Mouse (Mus musculus) lung, embryonic 15.5 days (tissue): ENCODE measurements around the gene Cd34. TPM values are rescaled to one million over a fixed set of nuclear protein-coding genes. Genes with fewer than 3 reads are reported as not detected.

Experiments used
- ATAC-seq: fragments of 200-750 bp; cut with Nextera tagmentation; 2 replicates; pipeline ENCODE4 v1.8.0; 2017; ENCODE audit warnings: moderate number of reproducible peaks, borderline replicate concordance; ENCODE audit not compliant: low FRiP score, low TSS enrichment; ENCODE audit errors: extremely low read depth
- H3K27ac ChIP-seq: fragments of 300-500 bp; sonication (generic); 2 replicates; pipeline ENCODE4 v1.5.1; 2015; ENCODE audit warnings: moderate library complexity, mild to moderate bottlenecking, inconsistent platforms
- H3K27me3 ChIP-seq: fragments of 300-500 bp; sonication (generic); 2 replicates; pipeline ENCODE4 v1.6.1; 2015; ENCODE audit warnings: inconsistent platforms
- H3K36me3 ChIP-seq: fragments of 300-500 bp; sonication (generic); 2 replicates; pipeline ENCODE4 v1.6.1; 2015; ENCODE audit warnings: inconsistent platforms
- H3K4me1 ChIP-seq: fragments of 300-500 bp; sonication (generic); 2 replicates; pipeline ENCODE4 v1.6.1; 2015; ENCODE audit warnings: inconsistent platforms
- H3K4me2 ChIP-seq: fragments of 300-500 bp; sonication (generic); 2 replicates; pipeline ENCODE4 v1.6.1; 2015; ENCODE audit warnings: inconsistent platforms, mild to moderate bottlenecking, moderate library complexity
- H3K4me3 ChIP-seq: fragments of 300-500 bp; sonication (generic); 2 replicates; pipeline ENCODE4 v1.5.1; 2015; ENCODE audit warnings: mild to moderate bottlenecking, inconsistent platforms
- H3K9ac ChIP-seq: fragments of 300-500 bp; sonication (generic); 2 replicates; pipeline ENCODE4 v1.6.1; 2015; ENCODE audit warnings: inconsistent platforms
- H3K9me3 ChIP-seq: fragments of 300-500 bp; sonication (generic); 2 replicates; pipeline ENCODE4 v1.6.1; 2016; ENCODE audit warnings: inconsistent platforms
- WGBS: fragments of 180-500 bp; shearing (Covaris S2); methylation state at CpG from one replicate; pipeline ENCODE4 v1.1.7; 2015; 5-methylcytosine and 5-hydroxymethylcytosine counted together
- polyA plus RNA-seq: library from polyadenylated mRNA; unstranded; fragments of >200 nt; fragmentation: Nextera tagmentation; extraction: Ambion mirVana; gene quantifications from 2 replicates; pipeline ENCODE4 v1.2.1, GENCODE M21; 2015

Gene Cd34
- polyA plus RNA-seq, 1 experiment from 2014 or later = 183 TPM

DNA sequence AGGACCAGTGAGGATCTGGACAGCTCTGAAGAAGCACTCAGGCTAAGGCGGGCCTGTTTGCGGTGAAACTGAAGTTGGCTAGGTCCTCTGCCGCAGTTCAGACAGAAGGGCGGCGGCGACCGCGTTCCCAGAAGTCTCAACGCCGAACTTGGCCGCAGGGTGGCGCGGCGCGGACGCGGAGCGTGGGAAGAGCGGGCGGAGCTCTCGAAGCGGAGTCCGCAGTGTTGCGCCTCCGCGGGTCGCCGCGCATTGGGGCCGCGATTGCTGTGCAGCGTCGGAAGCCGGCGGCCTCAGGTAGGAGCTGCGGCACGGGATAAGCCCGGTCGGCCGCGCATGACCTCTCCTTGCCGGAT, 37.5 kb downstream of the Cd34 start:
- peak; percentile 90 for ATAC-seq
- H3K4me2 ChIP-seq = peak overlapping the region; percentile 98
- H3K4me1 ChIP-seq = peaks cover 17% of the 10 kb centered on the region
- peak overlapping the region; percentile 74 for H3K4me3 ChIP-seq
- H3K9ac ChIP-seq = peak overlapping the region; percentile 82
- no peaks in the 10 kb centered on the region for H3K27me3 ChIP-seq
- under 1% methylated on average over 42 of the region's 42 CpGs for WGBS
- peak overlapping the region; percentile 80 for H3K27ac ChIP-seq
- H3K36me3 ChIP-seq = no peaks in the 10 kb centered on the region
- H3K9me3 ChIP-seq = no peaks in the 10 kb centered on the region

DNA sequence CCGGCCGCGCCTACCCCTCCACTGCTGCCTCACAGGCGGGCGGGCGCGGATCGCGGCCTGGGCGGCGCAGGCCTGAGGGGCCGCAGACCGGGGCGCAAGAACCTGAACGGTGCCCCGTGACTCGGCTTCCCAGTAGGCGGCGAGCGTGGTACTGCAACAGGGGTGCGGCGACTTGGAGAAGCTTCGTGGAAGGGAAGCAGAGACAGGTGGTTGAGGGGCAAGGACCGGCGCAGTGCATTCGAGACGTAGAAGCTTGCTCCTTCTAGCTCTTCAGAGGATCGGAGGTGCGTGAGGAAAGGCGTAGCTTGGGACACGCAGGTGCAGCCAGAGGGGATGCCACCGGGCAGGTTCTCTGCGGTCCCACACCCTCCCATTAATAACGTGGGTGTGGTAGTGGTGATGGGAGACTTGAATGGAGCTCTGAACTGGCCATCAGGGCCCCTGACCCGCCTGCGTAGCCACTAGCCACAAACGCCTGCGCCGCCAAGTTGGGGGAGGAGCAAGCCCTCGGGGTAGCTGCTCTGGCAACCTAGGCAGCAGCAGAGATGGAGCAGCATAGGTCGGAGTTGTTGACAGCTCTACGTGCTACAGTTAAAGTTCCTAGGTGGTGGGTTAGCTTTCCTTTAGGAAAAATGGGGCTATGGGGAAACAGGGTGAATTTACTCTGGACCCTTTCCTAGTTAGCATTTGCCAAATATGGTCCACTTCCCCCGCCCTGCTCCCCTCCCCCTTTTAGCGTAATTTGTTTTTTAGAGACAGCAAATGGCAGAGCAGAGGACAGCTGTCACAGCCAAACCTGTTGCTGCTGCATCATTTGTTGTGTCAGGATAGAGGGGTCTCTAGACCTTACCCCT, 38.1 kb downstream of the Cd34 start:
- peak overlapping the region; percentile 82 for H3K9ac ChIP-seq
- peak overlapping the region; percentile 80 for H3K27ac ChIP-seq
- peak; percentile 92 for ATAC-seq
- WGBS = under 1% methylated on average over 44 of the region's 44 CpGs
- no peaks in the 10 kb centered on the region for H3K9me3 ChIP-seq
- H3K4me1 ChIP-seq = peaks cover 17% of the 10 kb centered on the region
- no peaks in the 10 kb centered on the region for H3K27me3 ChIP-seq
- no peaks in the 10 kb centered on the region for H3K36me3 ChIP-seq
- peak overlapping the region; percentile 74 for H3K4me3 ChIP-seq
- H3K4me2 ChIP-seq = peak overlapping the region; percentile 98

DNA sequence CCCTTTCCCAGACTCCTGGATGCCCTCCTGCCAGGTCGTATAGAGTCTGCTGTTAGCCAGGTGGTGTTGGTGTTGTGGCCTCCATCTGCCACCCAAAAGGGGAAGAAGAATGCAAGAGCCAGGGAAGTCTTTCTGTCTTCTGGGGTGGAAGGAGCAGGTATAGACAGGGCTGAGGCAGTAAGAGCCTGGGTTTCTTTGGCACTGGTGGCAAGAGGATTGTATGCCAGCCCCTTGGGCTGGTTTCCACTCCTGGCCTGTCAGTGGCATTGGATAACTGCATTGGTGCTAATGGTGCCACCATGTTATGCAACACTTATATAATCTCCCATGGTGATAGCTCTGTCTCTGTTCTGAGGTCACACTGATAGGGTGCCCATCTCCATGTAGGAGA, 38.7 kb downstream of the Cd34 start:
- H3K4me1 ChIP-seq = peaks cover 17% of the 10 kb centered on the region
- peak overlapping the region; percentile 74; the same call in 1 of the 2 replicates for H3K4me3 ChIP-seq
- no peaks in the 10 kb centered on the region for H3K27me3 ChIP-seq
- peak overlapping the region; percentile 98 for H3K4me2 ChIP-seq
- no peaks in the 10 kb centered on the region for H3K9me3 ChIP-seq
- ATAC-seq = no peak
- no peak overlapping the region for H3K9ac ChIP-seq
- no peaks in the 10 kb centered on the region for H3K36me3 ChIP-seq
- no peak overlapping the region for H3K27ac ChIP-seq
- 6% methylated on average over 1 of the region's 1 CpGs for WGBS

DNA sequence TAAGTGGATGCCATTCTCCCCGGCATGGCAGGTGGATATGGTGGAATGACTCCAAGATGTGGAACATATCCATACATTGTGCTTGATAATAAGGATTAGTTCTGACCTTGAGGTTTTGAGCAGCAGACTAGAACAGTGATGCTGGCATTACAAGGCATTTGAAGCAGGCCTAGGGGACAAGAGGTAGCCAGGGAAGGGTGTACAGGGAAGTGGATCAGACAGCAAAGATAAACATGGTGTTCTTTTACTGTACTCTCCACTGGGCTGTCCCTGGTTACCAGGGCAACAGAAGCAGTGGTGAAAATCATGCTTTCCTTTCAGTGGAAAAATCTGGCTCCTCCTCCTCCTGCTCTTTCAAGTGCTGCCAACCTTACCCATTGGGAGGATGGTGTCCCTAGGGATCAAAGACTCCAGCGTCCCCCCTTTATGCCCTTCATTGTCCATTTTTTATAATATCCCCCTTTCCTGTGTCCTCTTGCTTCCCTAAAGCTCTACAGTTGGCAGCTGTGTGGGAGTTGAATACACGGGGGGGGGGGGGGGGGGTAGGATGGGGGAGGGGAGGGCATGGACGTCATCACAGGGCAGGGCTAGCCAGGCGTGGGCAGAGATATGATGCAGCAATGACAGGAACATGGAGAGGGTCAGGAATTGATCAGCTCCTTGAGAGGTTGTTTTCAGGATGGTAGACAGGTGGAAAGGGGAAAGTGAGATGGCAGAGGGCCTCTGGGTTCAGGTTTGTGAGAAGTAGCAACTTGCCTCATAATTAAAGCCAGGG, 39.5 kb downstream of the Cd34 start:
- no peak overlapping the region for H3K4me3 ChIP-seq
- WGBS = 30% methylated on average over 4 of the region's 5 CpGs
- no peak overlapping the region for H3K9ac ChIP-seq
- no peaks in the 10 kb centered on the region for H3K36me3 ChIP-seq
- H3K27ac ChIP-seq = no peak overlapping the region
- H3K4me1 ChIP-seq = peaks cover 17% of the 10 kb centered on the region
- H3K9me3 ChIP-seq = no peaks in the 10 kb centered on the region
- no peak for ATAC-seq
- no peaks in the 10 kb centered on the region for H3K27me3 ChIP-seq
- no peak overlapping the region for H3K4me2 ChIP-seq

DNA sequence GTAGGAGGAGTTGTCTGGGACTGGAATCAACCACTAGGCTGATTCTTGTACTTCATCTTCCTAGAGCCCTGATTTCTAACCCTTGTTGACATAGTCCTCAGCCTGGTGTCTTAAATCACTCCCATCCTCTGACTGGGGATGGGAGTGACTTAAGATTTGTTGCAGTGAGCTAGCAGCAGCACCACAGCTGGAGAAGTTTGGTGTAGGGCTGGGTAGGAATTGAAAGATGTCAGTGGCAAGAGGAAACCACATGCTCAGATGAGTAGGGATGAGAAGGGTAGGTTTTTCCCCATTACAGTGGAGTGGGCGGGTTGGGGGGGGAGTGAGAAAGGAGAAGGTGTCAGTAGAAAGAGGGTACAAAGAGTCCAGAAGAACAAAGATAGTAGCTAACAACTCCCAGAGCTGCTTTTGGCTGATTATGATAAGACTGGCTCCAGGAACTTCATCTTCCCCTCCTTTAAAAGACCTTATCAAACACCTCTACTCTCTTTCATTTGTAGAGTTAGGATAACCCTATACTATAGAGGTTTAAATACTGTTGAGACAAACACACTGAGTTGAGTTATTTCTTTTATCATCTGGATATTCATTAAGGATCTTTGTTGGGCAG, 42.3 kb downstream of the Cd34 start:
- H3K9me3 ChIP-seq = no peaks in the 10 kb centered on the region
- 42% methylated on average over 1 of the region's 1 CpGs for WGBS
- H3K36me3 ChIP-seq = no peaks in the 10 kb centered on the region
- peaks cover 17% of the 10 kb centered on the region for H3K4me1 ChIP-seq
- H3K4me2 ChIP-seq = no peak overlapping the region
- no peak overlapping the region for H3K4me3 ChIP-seq
- no peaks in the 10 kb centered on the region for H3K27me3 ChIP-seq
- H3K27ac ChIP-seq = no peak overlapping the region
- H3K9ac ChIP-seq = no peak overlapping the region
- no peak for ATAC-seq

DNA sequence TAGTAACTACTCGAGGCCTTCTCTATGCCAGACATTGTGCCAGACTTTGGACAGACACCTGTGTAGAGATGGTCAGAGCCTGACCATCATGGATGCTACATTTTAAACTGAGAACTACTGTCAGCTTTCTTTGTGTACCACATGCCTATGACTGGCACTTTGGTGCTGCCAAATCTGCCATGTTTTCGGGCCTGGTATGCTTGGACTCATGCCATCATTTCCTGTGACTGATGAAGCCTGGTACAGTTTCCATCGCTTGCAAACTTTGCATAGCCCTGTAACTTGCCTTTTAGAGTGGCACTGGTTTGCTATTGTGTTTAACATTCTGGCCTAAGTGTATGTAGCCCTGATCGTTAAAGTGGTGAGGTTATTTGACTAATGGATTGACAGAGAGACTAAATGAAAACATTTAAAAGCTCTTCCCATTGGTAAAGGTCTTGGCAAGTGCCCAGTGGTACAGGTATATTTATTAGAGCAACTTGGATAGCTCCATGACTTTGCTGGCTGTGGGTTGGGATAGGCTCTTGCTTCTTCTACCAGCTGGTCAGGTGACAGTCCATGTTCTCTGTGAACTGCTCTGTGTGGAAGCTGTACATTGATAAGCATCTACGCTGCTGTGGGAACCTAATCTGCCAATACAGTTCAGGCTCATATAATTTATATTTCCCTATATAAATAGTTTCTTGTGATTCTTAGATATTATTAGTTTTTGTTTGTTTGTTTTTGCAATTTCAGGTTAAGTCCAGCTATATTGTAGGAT, 44.5 kb downstream of the Cd34 start:
- no peak overlapping the region for H3K4me2 ChIP-seq
- peaks cover 1% of the 10 kb centered on the region; the same call in 1 of the 2 replicates for H3K4me1 ChIP-seq
- no peak overlapping the region for H3K9ac ChIP-seq
- no peaks in the 10 kb centered on the region for H3K27me3 ChIP-seq
- WGBS = 66% methylated on average over 5 of the region's 5 CpGs
- H3K4me3 ChIP-seq = no peak overlapping the region
- no peaks in the 10 kb centered on the region for H3K9me3 ChIP-seq
- no peak overlapping the region for H3K27ac ChIP-seq
- no peaks in the 10 kb centered on the region for H3K36me3 ChIP-seq
- no peak for ATAC-seq

DNA sequence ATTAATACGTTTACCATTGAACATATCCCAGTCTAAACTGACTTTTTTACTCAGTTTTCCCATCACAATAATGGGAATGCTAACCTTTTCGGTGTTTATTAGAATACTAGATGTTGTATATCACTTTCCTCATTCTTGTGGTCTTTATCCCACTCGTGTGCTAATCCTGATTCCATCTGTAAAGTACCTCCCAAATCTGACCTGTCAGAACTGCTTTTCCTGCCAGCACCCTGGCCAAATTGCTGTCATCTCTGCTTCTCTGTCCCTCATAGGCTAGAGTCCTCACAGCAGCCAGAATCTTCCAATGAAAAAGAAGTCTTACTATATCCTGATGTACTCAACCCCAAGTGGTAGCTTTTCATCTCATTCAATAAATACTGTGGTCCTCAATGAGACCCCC, 46.3 kb downstream of the Cd34 start:
- H3K4me3 ChIP-seq = no peak overlapping the region
- H3K4me1 ChIP-seq = no peaks in the 10 kb centered on the region
- no peaks in the 10 kb centered on the region for H3K9me3 ChIP-seq
- H3K36me3 ChIP-seq = no peaks in the 10 kb centered on the region
- no peak overlapping the region for H3K9ac ChIP-seq
- no peak overlapping the region for H3K4me2 ChIP-seq
- no peak overlapping the region for H3K27ac ChIP-seq
- no peaks in the 10 kb centered on the region for H3K27me3 ChIP-seq
- WGBS = 75% methylated on average over 3 of the region's 3 CpGs
- ATAC-seq = no peak

DNA sequence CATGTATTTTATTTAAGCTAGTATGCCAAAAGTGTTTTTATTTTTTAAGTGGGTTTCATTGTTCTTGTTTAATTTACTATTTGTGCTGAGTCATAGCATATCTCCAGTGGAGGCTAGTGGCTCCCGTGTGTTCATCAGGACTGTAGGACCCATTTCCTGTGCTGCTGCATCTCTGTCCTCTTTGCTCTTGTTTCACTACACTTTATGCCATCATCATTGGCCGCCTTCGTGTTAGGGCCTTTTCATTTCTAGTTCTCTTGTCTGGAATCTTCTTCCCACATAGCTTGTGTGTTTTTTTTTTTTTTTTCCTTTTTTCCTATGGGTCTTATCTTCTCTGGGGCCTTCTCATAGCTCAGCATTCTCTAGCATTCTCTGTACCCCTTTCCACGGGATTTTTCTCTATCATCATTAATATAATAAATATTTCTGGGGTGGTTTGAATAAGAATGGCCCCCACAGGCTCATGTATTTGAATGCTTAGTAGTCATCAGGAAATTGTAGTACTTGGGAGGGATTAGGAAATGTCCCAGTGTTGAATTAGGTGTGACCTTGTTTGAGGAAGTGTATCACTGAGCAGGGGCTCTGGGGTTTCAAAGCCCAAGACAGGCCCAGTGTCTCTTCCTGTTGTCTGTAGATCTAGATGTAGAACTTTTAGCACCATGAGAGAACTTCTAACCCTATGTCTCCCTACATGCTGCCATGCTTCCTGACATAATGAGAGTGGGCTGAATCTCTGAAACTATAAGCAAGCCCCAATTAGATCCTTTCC, 47.0 kb downstream of the Cd34 start:
- ATAC-seq = no peak
- Histone ChIP-seq H3K4me1 (no peaks in the 10 kb centered on the region), H3K36me3 (no peaks in the 10 kb centered on the region), H3K9ac (no peak overlapping the region), H3K27ac (no peak overlapping the region), H3K4me3 (no peak overlapping the region), H3K4me2 (no peak overlapping the region), H3K9me3 (no peaks in the 10 kb centered on the region), H3K27me3 (no peaks in the 10 kb centered on the region)
- 73% methylated on average over 4 of the region's 4 CpGs for WGBS

DNA sequence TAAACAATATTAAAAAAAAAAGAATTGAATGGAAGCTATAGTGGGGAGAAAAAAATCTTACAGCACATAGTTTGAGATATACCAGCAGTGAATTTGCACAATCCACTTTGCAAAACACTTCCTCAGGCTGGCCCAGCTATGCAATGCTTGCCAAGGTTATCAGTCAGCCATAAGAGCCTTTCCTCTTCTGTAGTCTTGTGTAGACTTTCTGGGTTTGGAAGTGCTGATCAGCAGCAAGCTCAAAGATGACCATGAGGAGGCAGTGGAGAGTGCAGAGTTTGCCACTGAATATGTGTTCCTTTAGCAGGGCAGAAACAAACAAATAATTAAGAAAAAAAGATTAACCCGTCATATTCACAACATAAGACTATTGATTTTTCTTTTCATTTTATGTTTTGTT, 50.4 kb downstream of the Cd34 start:
- Histone ChIP-seq H3K4me1 (no peaks in the 10 kb centered on the region), H3K27me3 (no peaks in the 10 kb centered on the region), H3K4me2 (no peak overlapping the region), H3K27ac (no peak overlapping the region), H3K9ac (no peak overlapping the region), H3K9me3 (no peaks in the 10 kb centered on the region), H3K4me3 (no peak overlapping the region), H3K36me3 (no peaks in the 10 kb centered on the region)
- 88% methylated on average over 1 of the region's 1 CpGs for WGBS
- no peak for ATAC-seq

DNA sequence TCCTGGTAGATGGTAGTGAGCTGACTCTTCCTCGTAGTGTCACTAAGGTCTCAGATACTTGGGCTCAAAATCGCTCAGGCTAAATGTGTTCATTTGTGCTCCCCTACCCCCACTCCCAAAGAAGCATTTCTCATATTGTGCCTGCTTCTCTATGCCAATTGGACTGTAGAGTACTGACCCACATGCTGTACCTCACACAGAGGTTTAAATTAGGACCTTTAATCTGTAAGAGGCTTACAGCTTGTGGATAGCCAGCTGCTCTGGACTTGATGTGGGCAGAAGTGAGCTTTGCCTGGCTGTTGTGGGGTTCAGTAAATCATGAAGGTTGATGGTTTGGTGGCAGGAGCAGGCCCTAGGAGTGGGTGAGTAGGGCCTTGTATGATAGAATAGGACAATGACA, 52.4 kb downstream of the Cd34 start:
- no peak overlapping the region for H3K9ac ChIP-seq
- H3K36me3 ChIP-seq = no peaks in the 10 kb centered on the region
- H3K4me3 ChIP-seq = no peak overlapping the region
- H3K4me1 ChIP-seq = no peaks in the 10 kb centered on the region
- H3K27ac ChIP-seq = no peak overlapping the region
- H3K4me2 ChIP-seq = no peak overlapping the region
- no peaks in the 10 kb centered on the region for H3K27me3 ChIP-seq
- ATAC-seq = no peak
- 85% methylated on average over 2 of the region's 2 CpGs for WGBS
- H3K9me3 ChIP-seq = no peaks in the 10 kb centered on the region

DNA sequence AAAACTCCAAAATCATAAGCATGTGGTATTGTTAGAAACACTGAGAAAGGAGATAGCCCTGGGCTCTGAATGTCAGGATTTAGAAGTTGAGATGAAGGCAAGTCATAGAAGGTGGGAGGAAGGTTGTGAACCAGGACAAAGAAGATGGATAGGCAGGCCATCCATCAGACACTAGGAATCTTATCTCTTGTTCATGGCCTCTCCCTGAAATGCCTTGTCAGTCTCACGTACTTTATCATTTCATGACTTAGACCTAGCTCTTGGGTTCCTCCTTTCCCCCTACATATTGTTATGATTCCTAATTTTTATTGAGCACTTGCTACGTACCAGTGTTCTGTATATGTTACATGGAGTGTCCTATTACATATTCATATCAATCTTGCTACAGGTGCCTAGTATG, 53.0 kb downstream of the Cd34 start:
- H3K4me2 ChIP-seq = no peak overlapping the region
- H3K9ac ChIP-seq = no peak overlapping the region
- H3K27ac ChIP-seq = no peak overlapping the region
- ATAC-seq = no peak
- no peaks in the 10 kb centered on the region for H3K27me3 ChIP-seq
- 68% methylated on average over 2 of the region's 2 CpGs for WGBS
- no peaks in the 10 kb centered on the region for H3K9me3 ChIP-seq
- no peaks in the 10 kb centered on the region for H3K4me1 ChIP-seq
- no peak overlapping the region for H3K4me3 ChIP-seq
- H3K36me3 ChIP-seq = no peaks in the 10 kb centered on the region
